Mouse (Mus musculus): ENCODE results near the gene Arpin. TPM values are rescaled to one million over a fixed set of nuclear protein-coding genes. Genes with fewer than 3 reads are reported as not detected.

Arpin gene
- 0.58 to 3.0 TPM (median 0.75 TPM) in 3 replicates for total RNA-seq (2017)

- no peak for ATAC-seq (replicated peaks; ENCODE audit: insufficient number of reproducible peaks, low FRiP score, low TSS enrichment, poor library complexity, severe bottlenecking)
Observed at GRCm38 (mm10) chr7:79934862-79935510, at the start of gene Arpin. Gene Arpin (minus strand): TSS chr7:79935359.

GRCm38 (mm10) chr7:79975316-79975715 is 40.2 kb upstream of the Arpin start:
- ATAC-seq (replicated peaks; ENCODE audit: insufficient number of reproducible peaks, low FRiP score, low TSS enrichment, poor library complexity, severe bottlenecking) = no peak

DNA sequence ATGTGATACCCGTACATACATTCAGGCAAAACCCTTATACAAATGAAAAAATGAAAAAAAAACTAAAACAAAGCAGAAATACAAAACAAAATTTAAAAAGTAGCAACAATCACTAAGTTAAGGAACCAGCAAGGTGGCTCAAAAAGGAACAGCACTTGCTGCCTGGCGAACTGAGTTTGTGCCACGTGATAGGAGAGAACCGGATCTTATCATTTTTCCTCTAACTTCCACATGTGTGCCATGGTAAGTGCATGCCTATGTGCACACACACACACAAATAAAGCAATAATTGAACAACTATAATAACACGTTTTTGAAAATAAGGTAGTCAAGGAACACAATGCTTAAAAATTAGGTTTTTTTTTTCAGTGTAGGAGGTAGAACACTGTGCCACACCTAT is 37.0 kb upstream of the Arpin start:
- ATAC-seq (replicated peaks; ENCODE audit: insufficient number of reproducible peaks, low FRiP score, low TSS enrichment, poor library complexity, severe bottlenecking) = no peak

- ATAC-seq (replicated peaks; ENCODE audit: insufficient number of reproducible peaks, low FRiP score, low TSS enrichment, poor library complexity, severe bottlenecking) = no peak
Observed at GRCm38 (mm10) chr7:79970336-79970735, 35.2 kb upstream of the Arpin start.

- no peak for ATAC-seq (replicated peaks; ENCODE audit: insufficient number of reproducible peaks, low FRiP score, low TSS enrichment, poor library complexity, severe bottlenecking)
Observed at GRCm38 (mm10) chr7:79968326-79968725, 33.2 kb upstream of the Arpin start.

GRCm38 (mm10) chr7:79961600-79961999 is 26.4 kb upstream of the Arpin start:
- no peak for ATAC-seq (replicated peaks; ENCODE audit: insufficient number of reproducible peaks, low FRiP score, low TSS enrichment, poor library complexity, severe bottlenecking)

- ATAC-seq (replicated peaks; ENCODE audit: insufficient number of reproducible peaks, low FRiP score, low TSS enrichment, poor library complexity, severe bottlenecking) = no peak
Observed at GRCm38 (mm10) chr7:79956131-79956530, 21.0 kb upstream of the Arpin start.

- no peak for ATAC-seq (replicated peaks; ENCODE audit: insufficient number of reproducible peaks, low FRiP score, low TSS enrichment, poor library complexity, severe bottlenecking)
Observed at GRCm38 (mm10) chr7:79954890-79955289, 19.7 kb upstream of the Arpin start.

GRCm38 (mm10) chr7:79951038-79951437 is 15.9 kb upstream of the Arpin start:
- no peak for ATAC-seq (replicated peaks; ENCODE audit: insufficient number of reproducible peaks, low FRiP score, low TSS enrichment, poor library complexity, severe bottlenecking)

GRCm38 (mm10) chr7:79950236-79950635 is 15.1 kb upstream of the Arpin start:
- ATAC-seq (replicated peaks; ENCODE audit: insufficient number of reproducible peaks, low FRiP score, low TSS enrichment, poor library complexity, severe bottlenecking) = no peak

DNA sequence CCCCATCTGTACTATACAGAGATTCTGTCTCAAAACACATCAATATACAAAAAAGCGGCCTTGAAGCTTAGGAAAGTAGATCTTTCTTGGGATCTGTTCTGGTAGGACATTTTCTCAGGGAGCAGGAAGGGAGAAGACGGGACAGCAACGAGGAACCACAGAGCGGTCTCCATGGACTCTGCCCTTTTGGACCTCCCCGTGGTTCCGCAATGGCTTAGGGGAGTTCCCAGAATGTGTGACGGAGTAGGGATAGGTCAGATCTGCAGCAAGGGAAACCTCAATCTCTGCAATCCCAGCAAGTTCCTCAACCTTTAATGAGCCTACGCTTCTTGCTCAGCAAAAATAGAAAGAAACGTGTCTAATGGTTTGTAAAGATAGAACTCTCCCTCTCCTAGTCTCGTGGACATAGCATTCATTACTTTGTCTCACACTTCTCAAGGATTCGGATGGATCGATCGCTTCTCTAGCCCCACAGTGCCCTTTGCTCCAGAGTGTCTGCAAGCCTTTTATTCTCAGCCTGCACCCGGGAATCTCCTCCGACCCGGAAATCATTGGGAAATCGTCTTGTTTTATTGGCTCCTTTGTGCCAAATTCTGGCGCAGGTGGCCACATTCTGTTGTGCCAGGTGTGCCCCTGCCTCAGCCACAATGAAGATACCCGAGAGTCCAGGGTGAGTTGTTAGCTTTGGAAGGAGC is 499 bp upstream of the Arpin start:
- ATAC-seq (replicated peaks; ENCODE audit: insufficient number of reproducible peaks, low FRiP score, low TSS enrichment, poor library complexity, severe bottlenecking) = peak; percentile 93

DNA sequence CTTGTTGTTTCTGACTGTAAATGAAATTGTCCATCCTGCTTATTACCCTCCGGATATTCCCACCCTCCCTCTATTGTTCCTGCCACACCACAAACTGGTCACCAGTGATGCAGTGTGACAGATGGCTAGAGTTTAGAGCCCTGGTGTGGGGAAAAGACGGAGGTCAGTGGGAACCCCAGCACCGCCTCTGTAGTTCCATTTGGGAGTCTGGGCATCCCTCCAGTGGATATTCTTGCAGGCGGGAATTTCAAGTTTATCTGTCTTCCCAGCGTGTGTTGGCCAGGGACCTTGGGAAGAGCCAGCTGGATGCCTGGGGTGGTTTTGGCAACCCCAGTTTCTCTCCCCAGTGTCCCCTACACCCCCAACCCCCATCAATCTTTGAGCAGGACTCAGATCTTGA is 698 bp downstream of the Arpin start:
- no peak for ATAC-seq (replicated peaks; ENCODE audit: insufficient number of reproducible peaks, low FRiP score, low TSS enrichment, poor library complexity, severe bottlenecking)

- ATAC-seq (replicated peaks; ENCODE audit: insufficient number of reproducible peaks, low FRiP score, low TSS enrichment, poor library complexity, severe bottlenecking) = no peak
Observed at GRCm38 (mm10) chr7:79928516-79929052, 6.6 kb downstream of the Arpin start.

DNA sequence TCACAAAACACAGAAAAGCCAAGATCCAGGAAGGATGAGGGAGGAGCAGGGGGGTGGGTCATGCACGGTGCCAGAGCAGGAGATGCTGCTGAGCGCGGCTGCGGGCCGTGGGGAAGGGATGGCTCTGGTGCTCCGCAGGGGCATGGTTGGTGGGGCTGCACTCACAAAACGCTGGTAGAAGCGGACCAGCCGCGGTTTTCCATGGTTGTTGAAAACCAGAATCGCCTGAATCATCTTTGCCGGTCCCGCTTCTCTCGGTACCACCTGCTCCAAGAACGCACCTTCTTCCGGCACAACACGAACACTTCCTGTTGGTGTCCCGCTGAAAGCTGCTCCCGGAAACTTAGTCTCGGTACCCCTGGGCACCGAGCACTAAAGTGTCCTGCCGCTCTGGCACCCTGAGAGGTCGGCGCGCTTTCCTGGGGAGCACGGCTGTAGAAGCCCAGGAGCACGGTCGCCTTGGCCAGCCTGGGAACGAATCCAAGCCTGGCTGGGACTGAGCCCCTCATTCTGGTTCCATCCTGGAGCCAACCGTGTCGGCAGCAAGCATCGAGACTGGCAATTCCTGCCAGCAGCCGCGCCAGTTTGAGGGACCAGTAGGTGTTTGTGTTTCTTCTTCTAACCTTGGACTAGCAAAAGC is 14.7 kb downstream of the Arpin start, which contains the start of gene Ap3s2:
Gene Ap3s2, minus strand, starts transcription at position 306 of the 640 bp plus-strand sequence.
- peak; percentile 97 for ATAC-seq (replicated peaks; ENCODE audit: insufficient number of reproducible peaks, low FRiP score, low TSS enrichment, poor library complexity, severe bottlenecking)

DNA sequence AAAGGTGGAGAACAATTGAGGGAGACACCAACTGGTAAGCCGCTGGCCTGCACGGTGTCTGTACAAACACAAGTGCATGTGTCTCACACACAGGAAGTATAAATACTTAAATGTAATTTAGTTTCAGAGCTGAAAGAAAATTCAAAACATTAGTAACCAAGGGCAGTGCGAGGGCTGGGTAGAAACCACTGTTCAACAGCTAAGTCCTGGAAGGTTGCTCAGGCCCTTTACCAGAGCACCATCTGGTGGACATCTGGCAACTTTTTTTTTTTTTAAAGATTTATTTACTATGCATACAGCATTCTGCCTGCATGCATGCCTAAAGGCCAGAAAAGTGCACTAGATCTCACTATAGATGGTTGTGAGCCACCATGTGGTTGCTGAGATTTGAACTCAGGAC is 20.6 kb downstream of the Arpin start:
- no peak for ATAC-seq (replicated peaks; ENCODE audit: insufficient number of reproducible peaks, low FRiP score, low TSS enrichment, poor library complexity, severe bottlenecking)

DNA sequence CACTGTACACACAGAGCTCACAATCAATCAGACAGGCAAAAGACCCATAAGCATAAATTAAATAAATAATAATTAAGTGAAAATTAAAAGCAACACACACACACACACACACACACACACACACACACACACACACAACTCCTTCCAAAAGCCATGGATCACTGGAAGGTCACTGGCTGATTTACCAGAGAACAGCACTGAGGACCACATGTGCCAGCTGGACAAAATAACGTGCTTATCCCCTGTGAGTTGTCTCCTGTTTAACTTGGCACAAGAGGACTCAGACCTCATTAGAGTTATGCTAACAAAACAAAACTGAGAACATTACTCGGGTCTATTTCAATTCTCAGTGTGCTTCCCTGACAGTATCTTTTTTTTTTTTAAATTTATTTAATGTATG is 27.8 kb downstream of the Arpin start:
- no peak for ATAC-seq (replicated peaks; ENCODE audit: insufficient number of reproducible peaks, low FRiP score, low TSS enrichment, poor library complexity, severe bottlenecking)

- no peak for ATAC-seq (replicated peaks; ENCODE audit: insufficient number of reproducible peaks, low FRiP score, low TSS enrichment, poor library complexity, severe bottlenecking)
Observed at GRCm38 (mm10) chr7:79906914-79907313, 28.2 kb downstream of the Arpin start.

DNA sequence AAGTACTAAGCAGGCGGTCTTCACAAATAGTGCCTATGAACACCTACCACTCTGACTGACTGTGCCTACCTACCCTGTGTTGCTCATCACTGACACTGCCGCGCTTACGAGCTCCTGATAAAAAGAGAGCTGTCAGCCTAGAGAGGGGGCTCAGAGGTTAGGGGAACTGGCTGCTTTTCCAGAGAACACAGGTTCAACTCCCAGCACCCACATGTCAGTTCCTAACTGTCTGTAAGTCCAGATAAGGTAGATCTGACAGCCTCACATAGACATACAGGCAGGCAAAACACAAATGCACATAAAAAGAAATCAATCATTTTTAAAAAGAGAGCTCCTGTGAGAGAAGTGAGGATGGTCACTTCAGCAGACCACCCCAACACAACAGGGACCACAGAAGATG is 30.0 kb downstream of the Arpin start:
- no peak for ATAC-seq (replicated peaks; ENCODE audit: insufficient number of reproducible peaks, low FRiP score, low TSS enrichment, poor library complexity, severe bottlenecking)

GRCm38 (mm10) chr7:79903160-79903792 is 31.9 kb downstream of the Arpin start:
- ATAC-seq (replicated peaks; ENCODE audit: insufficient number of reproducible peaks, low FRiP score, low TSS enrichment, poor library complexity, severe bottlenecking) = no peak
